Mouse (Mus musculus): ENCODE results near the gene Hspb3.

The Hspb3 gene

GRCm38 (mm10) chr13:113663151-113663779 lies at the start of gene Hspb3:
Gene Hspb3, minus strand, starts transcription at chr13:113663676.
- DNase-seq (ENCODE audit: low read depth in 2 of 2, low spot score in 2 of 2) = no peak

GRCm38 (mm10) chr13:113713186-113713585 lies 49.7 kb upstream of the Hspb3 start:
- no peak for DNase-seq (ENCODE audit: low read depth in 2 of 2, low spot score in 2 of 2)

DNA sequence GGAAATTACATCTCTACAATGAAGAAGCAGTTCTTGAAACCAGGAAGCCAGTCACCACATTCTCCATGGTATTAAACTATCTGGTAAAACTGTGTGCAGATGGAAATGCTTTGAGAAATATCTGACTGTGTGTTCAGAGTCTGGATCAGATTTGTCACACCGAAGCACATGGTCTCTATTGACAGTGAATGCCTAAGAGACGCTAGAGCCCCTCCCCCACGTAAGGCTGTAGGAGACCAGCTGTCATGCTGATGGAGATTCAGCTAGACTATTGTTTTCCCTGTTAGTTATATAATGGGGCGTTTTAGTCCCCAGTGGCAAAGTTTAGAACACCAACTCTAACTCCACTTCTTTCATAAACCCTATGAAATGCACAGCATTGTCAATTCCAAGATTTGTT lies 42.7 kb upstream of the Hspb3 start:
- DNase-seq (ENCODE audit: low read depth in 2 of 2, low spot score in 2 of 2) = no peak

GRCm38 (mm10) chr13:113701185-113701584 lies 37.7 kb upstream of the Hspb3 start:
- no peak for DNase-seq (ENCODE audit: low read depth in 2 of 2, low spot score in 2 of 2)

GRCm38 (mm10) chr13:113699928-113700327 lies 36.5 kb upstream of the Hspb3 start:
- no peak for DNase-seq (ENCODE audit: low read depth in 2 of 2, low spot score in 2 of 2)

- no peak for DNase-seq (ENCODE audit: low read depth in 2 of 2, low spot score in 2 of 2)
These were observed 36.0 kb upstream of the Hspb3 start for GRCm38 (mm10) chr13:113699415-113699873.

DNA sequence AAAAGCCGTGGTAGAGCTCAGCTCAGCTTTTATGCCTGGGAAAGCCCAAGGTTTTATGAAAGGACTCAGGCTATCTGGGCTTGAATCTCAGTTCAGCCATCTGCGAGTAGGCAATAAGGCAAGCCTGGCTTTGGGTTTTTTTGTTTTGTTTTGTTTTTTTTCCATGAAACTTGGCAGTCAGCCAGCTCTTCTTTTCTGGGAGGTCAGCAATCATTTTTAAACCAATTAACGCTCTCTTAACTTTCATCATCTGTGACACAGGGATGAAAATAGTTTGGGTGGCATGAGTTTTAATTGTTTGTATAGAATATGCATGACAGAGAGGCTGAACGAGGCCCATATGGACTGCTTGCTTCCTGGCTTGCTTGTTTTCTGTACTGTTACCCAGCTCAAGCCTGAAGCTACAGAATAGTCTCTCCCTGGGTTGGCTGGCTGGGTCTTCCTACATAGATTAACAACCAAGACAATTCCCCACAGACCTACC lies 33.4 kb upstream of the Hspb3 start:
- no peak for DNase-seq (ENCODE audit: low read depth in 2 of 2, low spot score in 2 of 2)

DNA sequence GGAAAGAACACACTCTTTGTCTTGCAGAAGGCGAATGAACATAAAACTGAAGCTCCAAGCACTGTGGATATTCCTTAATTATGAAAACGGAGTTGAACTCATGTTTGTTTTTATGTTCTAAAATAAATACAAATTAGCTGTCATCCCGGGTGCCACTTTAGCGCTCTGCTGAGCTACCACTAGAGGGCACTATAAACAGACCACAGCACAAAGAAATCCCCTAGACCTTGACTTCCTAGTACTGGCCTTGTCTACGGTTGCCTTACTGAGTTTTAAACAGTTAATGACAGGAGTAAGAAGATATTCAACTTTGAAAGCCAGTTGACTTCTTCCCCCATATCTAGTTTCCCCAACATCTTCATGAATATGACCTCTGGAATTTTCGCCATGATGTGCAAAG lies 29.9 kb upstream of the Hspb3 start:
- DNase-seq (ENCODE audit: low read depth in 2 of 2, low spot score in 2 of 2) = peak; percentile 17 to 32

DNA sequence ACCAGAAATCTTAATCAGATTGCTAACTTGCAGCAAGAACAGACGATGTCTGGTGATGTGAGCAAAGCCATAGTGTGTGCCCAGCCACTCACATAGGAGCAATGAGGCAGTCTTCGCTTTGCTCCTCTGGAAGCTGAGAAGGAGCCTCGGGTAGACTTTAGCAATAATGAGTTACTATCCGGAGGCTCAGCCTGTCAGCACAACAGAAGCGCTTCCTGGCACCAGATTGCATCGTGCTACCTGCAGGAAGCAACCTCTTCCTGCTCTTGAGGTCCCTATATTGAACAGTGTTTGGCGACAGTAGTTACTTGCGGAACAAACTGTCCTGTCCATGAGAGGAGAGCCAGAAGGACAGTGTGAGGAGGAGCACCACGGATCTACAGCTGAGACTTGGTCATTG lies 28.2 kb upstream of the Hspb3 start:
- DNase-seq (ENCODE audit: low read depth in 2 of 2, low spot score in 2 of 2) = no peak

- no peak for DNase-seq (ENCODE audit: low read depth in 2 of 2, low spot score in 2 of 2)
These were observed 26.4 kb upstream of the Hspb3 start for GRCm38 (mm10) chr13:113689883-113690282.

DNA sequence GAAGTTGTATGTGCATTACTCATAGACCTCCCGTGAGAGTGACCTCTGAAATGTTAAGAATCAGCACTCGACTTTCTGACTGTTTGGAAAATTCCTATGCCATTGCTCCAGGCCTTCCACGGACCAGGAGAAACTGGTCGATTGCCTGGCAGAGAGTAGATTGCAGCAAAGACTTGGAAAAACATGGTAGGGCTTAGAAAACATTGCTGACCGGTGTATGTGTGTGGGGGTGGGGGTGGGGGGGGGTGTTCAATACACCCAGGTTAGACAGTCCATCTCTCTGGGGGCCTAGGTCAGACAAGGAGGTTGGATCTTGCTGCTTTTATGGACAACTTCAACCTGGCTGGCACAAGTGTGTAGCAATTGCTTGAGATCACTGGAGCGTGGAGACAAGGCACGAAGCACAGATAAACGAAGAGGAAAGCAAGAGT lies 23.2 kb upstream of the Hspb3 start:
- DNase-seq (ENCODE audit: low read depth in 2 of 2, low spot score in 2 of 2) = no peak

DNA sequence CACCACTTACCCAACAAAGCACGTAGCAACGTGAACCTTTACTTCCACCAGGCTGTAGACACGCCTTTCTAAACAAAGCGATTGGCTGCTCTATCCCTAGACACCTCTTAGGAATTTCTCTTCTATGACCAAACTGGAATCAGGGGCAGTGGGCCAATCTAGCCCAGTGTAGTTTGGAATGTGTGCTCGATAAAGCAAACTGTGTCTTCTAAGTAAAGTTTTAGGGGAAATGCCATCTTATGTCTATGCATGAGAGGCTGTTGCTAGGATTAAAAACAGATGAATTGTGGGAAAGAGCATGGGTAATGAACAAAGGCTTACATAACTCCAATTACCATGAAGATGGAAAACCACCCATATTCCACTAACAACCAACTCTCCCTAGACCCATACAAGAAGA lies 19.3 kb upstream of the Hspb3 start:
- DNase-seq (ENCODE audit: low read depth in 2 of 2, low spot score in 2 of 2) = no peak

DNA sequence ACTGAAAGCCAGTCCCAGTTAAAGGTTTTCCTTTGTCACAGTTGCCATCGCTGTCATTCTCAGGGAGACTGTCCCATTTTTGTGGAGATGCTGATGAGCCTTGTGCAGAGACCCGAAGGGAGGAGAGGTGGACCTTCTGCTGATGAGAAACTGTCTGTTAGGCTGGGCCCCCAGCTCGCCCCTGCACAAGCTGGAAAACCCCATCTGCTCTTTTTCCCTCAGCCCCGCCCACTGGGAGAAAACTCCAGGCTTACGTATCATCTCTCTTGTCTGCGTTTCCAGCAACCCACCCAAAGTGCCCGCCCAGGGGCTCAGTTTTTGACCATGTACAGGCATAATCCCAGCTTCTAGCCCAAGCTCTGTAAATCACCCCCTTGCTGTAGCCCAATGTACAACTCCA lies 17.2 kb upstream of the Hspb3 start:
- no peak for DNase-seq (ENCODE audit: low read depth in 2 of 2, low spot score in 2 of 2)

DNA sequence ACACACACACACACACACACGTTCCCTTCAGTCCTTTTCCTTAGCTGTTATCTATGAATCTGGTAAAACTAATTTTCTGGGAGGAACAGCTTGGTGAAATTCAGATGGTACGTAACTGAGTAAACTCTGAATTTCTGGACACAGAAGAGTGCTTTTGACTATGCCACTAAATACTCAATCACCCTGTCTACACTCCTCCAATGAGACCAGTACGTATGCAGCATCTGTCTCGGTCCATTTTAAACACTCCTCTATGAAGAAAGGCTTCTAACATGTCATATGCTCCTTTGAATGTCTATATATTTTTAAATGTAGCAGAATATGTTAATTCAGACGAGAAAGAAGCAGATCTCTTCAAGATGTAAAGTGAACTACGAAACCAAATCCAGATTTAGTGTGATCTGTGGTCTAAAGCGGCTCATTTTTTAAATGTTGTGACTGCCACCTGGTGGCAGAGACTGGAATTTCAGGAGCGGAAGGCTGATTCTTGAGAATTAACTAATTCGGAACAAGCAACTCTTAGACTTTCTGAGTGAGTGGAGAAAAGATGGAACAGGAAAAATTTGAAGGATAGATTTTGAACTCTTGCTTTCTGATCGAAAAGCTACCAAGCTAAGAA lies 6.1 kb upstream of the Hspb3 start:
- peak; percentile 7 to 39 for DNase-seq (ENCODE audit: low read depth in 2 of 2, low spot score in 2 of 2)

GRCm38 (mm10) chr13:113663883-113664282 lies 407 bp upstream of the Hspb3 start:
- no peak for DNase-seq (ENCODE audit: low read depth in 2 of 2, low spot score in 2 of 2)

DNA sequence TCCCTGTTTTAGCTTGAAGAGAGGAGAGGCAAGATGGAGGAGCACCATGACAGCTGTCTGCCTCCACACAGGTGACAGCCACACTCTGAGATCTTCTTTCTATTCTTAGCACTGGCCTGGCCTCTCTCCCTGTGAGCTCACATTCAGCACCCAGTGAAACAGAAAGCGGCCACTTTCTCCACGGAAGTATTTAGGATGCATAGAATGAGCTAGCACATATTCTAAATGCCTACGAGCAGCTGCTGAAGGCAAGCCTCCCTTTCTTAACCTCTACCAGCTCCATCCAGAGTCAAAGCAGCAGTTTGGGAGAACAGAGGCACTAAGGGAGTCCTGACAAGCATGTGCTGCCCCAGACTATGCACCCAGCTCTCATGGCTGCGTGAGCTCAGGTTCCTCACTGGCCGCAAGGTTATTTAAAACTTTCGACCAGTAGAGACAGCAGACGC lies 1.6 kb downstream of the Hspb3 start:
- DNase-seq (ENCODE audit: low read depth in 2 of 2, low spot score in 2 of 2) = no peak

DNA sequence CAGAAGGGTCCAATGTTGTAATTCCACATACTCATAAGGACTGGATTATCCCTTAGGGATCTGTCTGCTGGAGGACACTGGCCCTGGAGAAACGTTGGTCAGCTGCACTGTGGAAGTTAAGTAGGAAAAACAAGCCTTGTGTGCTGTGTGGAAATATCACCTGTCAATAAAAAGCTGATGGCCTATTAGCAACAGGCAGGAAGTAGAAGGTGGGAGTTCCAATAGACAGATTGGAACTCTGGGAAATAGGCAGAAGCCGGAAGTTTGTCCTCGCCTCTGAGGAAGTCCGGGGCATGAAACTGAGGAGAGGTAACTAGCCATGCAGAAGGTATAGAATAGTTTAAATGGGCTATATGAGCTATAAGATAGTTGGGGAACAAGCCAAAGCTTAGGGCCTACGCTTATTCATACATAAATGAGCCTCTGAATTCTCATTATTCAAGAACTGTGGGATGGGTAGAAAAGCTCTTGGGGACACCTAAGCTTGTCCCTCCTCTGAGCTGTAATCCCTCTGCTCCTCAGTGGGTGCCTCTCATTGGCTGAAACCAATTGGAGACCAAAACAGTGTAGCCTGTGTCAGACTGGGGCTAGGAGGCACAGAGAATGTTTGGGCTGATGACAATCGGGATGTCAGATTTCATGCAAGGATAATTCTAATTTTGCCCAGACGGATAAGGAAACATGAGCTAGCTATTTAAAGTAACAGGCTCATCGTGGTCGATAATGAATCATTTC lies 2.7 kb downstream of the Hspb3 start:
- no peak for DNase-seq (ENCODE audit: low read depth in 2 of 2, low spot score in 2 of 2)

GRCm38 (mm10) chr13:113657204-113657603 lies 6.3 kb downstream of the Hspb3 start:
- no peak for DNase-seq (ENCODE audit: low read depth in 2 of 2, low spot score in 2 of 2)

- no peak for DNase-seq (ENCODE audit: low read depth in 2 of 2, low spot score in 2 of 2)
These were observed 6.8 kb downstream of the Hspb3 start for GRCm38 (mm10) chr13:113656639-113657038.

DNA sequence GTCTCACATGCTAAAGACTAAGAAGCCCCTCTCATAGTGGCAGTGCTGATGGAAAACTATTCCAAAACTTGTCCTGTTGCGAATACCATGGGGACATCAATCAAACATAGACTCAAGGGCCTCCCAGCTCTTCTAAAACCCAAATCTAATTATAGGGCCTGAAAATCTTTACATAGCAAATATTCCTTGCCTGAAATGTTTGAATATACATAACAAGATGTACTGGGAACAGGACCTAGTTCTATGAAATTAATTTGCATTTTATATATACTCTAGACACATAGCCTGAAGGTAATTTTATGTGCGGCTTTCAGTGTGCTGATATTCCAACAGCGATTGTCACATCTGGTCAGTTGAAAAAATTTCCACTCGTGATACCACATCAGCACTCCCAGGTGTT lies 8.0 kb downstream of the Hspb3 start:
- DNase-seq (ENCODE audit: low read depth in 2 of 2, low spot score in 2 of 2) = no peak

- no peak for DNase-seq (ENCODE audit: low read depth in 2 of 2, low spot score in 2 of 2)
These were observed 22.4 kb downstream of the Hspb3 start for GRCm38 (mm10) chr13:113640944-113641597.

DNA sequence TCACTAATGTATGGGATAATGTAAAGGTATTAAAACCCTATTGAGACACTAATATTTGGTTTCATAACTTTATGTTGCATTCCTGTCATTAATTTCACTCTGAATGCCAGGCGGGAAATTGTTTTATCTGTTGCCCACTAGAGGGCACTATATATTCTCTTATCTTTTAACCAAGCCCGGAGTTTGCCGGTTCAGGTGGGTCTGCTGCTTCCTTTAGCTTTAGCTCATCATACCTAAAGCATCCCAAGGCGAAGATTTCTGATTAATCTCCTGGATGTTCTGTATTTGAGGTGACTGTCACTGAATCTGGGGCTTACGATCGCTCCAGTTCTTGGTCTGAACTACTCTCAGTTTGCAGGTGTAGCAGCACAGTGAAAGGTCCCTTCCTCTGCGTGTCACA lies 24.6 kb downstream of the Hspb3 start:
- peak in 1 of 2 experiments; percentile 38 for DNase-seq (ENCODE audit: low read depth in 2 of 2, low spot score in 2 of 2)

All from CD8-positive naive resting alpha-beta T cell, adult 2 months (primary cell).